Mouse (Mus musculus) thymus, postnatal 36 days (tissue): ENCODE measurements around the gene Scyl3.

Source experiments
- DNase-seq, 2 experiments: peaks; one replicate each; pipeline ENCODE4 v3.0.0; 2022; ENCODE audit warnings: mixed read lengths in 2 of 2

The Scyl3 gene

GRCm38 (mm10) chr1:163928846-163929245, at the start of gene Scyl3:
TSS of gene Scyl3 (plus strand) at chr1:163929100.
- DNase-seq: no peak

- DNase-seq: no peak
Measured at GRCm38 (mm10) chr1:163889629-163890028, 39.3 kb upstream of the Scyl3 start.

- no peak for DNase-seq
Measured at GRCm38 (mm10) chr1:163893294-163893693, 35.6 kb upstream of the Scyl3 start.

GRCm38 (mm10) chr1:163893774-163894527, 34.9 kb upstream of the Scyl3 start:
- DNase-seq: no peak

- no peak for DNase-seq
Measured at GRCm38 (mm10) chr1:163898291-163898764, 30.6 kb upstream of the Scyl3 start.

GRCm38 (mm10) chr1:163899575-163899974, 29.3 kb upstream of the Scyl3 start:
- DNase-seq: no peak

- DNase-seq: no peak
Measured at GRCm38 (mm10) chr1:163900168-163900567, 28.7 kb upstream of the Scyl3 start.

GRCm38 (mm10) chr1:163903411-163903810, 25.5 kb upstream of the Scyl3 start:
- DNase-seq: no peak

GRCm38 (mm10) chr1:163907007-163907811, 21.7 kb upstream of the Scyl3 start:
- DNase-seq: no peak

- DNase-seq: no peak
Measured at GRCm38 (mm10) chr1:163908389-163908788, 20.5 kb upstream of the Scyl3 start.

GRCm38 (mm10) chr1:163910343-163910742, 18.6 kb upstream of the Scyl3 start:
- no peak for DNase-seq

GRCm38 (mm10) chr1:163910785-163911184, 18.1 kb upstream of the Scyl3 start:
- no peak for DNase-seq

GRCm38 (mm10) chr1:163911981-163912380, 16.9 kb upstream of the Scyl3 start:
- no peak for DNase-seq

GRCm38 (mm10) chr1:163917349-163918160, 11.3 kb upstream of the Scyl3 start:
- DNase-seq: no peak

- no peak for DNase-seq
Measured at GRCm38 (mm10) chr1:163924093-163924492, 4.8 kb upstream of the Scyl3 start.

- peak; percentile 87 to 90 for DNase-seq
Measured at GRCm38 (mm10) chr1:163929636-163930457, 947 bp downstream of the Scyl3 start.

- DNase-seq: no peak
Measured at GRCm38 (mm10) chr1:163930458-163930794, 1.5 kb downstream of the Scyl3 start.

- no peak for DNase-seq
Measured at GRCm38 (mm10) chr1:163931801-163932200, 2.9 kb downstream of the Scyl3 start.

GRCm38 (mm10) chr1:163934591-163934990, 5.7 kb downstream of the Scyl3 start:
- no peak for DNase-seq

GRCm38 (mm10) chr1:163942056-163942455, 13.2 kb downstream of the Scyl3 start:
- DNase-seq: no peak

- no peak for DNase-seq
Measured at GRCm38 (mm10) chr1:163953396-163953795, 24.5 kb downstream of the Scyl3 start.

- DNase-seq: no peak
Measured at GRCm38 (mm10) chr1:163958036-163958435, 29.1 kb downstream of the Scyl3 start.
